Mouse (Mus musculus) ovary, postnatal 36 days (tissue): Measurements from ENCODE around the gene Glyat.
"Not testable (repeated sequence)": the region's sequence is repeated elsewhere in the genome, so short reads cannot be mapped to it uniquely, and the experiment has no call there.

Experiments used
- DNase-seq: peaks from one replicate; pipeline ENCODE4 v3.0.0; 2022; ENCODE audit warnings: low spot score, mixed read lengths

Gene Glyat

GRCm38 (mm10) chr19:12633176-12633575, at the start of gene Glyat:
TSS of gene Glyat (plus strand) at chr19:12633308.
- DNase-seq: no peak

GRCm38 (mm10) chr19:12585310-12585709, 47.8 kb upstream of the Glyat start:
- no peak for DNase-seq

- peak; percentile 30 for DNase-seq
Measured at GRCm38 (mm10) chr19:12591908-12592307, 41.2 kb upstream of the Glyat start.

GRCm38 (mm10) chr19:12595135-12595529, 38.0 kb upstream of the Glyat start:
- DNase-seq: no peak

GRCm38 (mm10) chr19:12595530-12596289, 37.4 kb upstream of the Glyat start:
- DNase-seq: peak; percentile 60

- DNase-seq: no peak
Measured at GRCm38 (mm10) chr19:12596290-12597072, 36.6 kb upstream of the Glyat start.

- DNase-seq: no peak
Measured at GRCm38 (mm10) chr19:12597073-12597405, 36.1 kb upstream of the Glyat start.

GRCm38 (mm10) chr19:12598674-12599073, 34.4 kb upstream of the Glyat start:
- DNase-seq: no peak

GRCm38 (mm10) chr19:12599674-12600073, 33.4 kb upstream of the Glyat start, which contains the start of gene Gm4952:
TSS of gene Gm4952 (plus strand) at chr19:12599974.
- DNase-seq: no peak

GRCm38 (mm10) chr19:12600684-12601480, 32.2 kb upstream of the Glyat start:
- DNase-seq: no peak

- DNase-seq: no peak
Measured at GRCm38 (mm10) chr19:12608336-12608735, 24.8 kb upstream of the Glyat start.

GRCm38 (mm10) chr19:12613646-12614045, 19.5 kb upstream of the Glyat start:
- no peak for DNase-seq

- DNase-seq: no peak
Measured at GRCm38 (mm10) chr19:12634259-12634658, 1.2 kb downstream of the Glyat start.

GRCm38 (mm10) chr19:12634963-12635362, 1.9 kb downstream of the Glyat start:
- DNase-seq: no peak

GRCm38 (mm10) chr19:12636863-12637262, 3.8 kb downstream of the Glyat start:
- DNase-seq: no peak

- DNase-seq: no peak
Measured at GRCm38 (mm10) chr19:12638049-12638448, 4.9 kb downstream of the Glyat start.

- no peak for DNase-seq
Measured at GRCm38 (mm10) chr19:12649511-12649910, 16.4 kb downstream of the Glyat start.

- DNase-seq: no peak
Measured at GRCm38 (mm10) chr19:12666156-12666555, 33.0 kb downstream of the Glyat start.

- DNase-seq: not testable (repeated sequence)
Measured at GRCm38 (mm10) chr19:12668601-12669000, 35.5 kb downstream of the Glyat start.

- no peak for DNase-seq
Measured at GRCm38 (mm10) chr19:12670139-12670538, 37.0 kb downstream of the Glyat start, which contains the start of gene Olfr1442. TSS of gene Olfr1442 (plus strand) at chr19:12670439.

GRCm38 (mm10) chr19:12671051-12671450, 37.9 kb downstream of the Glyat start:
- DNase-seq: no peak

- no peak for DNase-seq
Measured at GRCm38 (mm10) chr19:12677812-12678211, 44.7 kb downstream of the Glyat start, which contains the start of gene Olfr1443. TSS of gene Olfr1443 (plus strand) at chr19:12678112.
